Comparison of ENCODE assay signal across 21 mouse cellular contexts in genomic region chr9:72931166-72931790, GRCm38 (mm10). TPM values are rescaled to one million over a fixed set of nuclear protein-coding genes. Genes with fewer than 3 reads are reported as not detected.
DNase-seq lines count a peak whose midpoint lies in the region; ATAC-seq and TF ChIP-seq lines count a peak whose summit lies in the region.
"Had no signal": no experiment of that assay in that cellular context is flagged by ENCODE, and none has a peak within 500 bp of the region (broad histone marks: within the 10 kb centered on the region; RNA-seq: fewer than 3 reads in every experiment).

No protein-coding gene starts in this region.

- 86% methylated on average over 13 of the region's 13 CpGs for WGBS in thymus, adult 2 months

- ATAC-seq in activated CD4-positive, CD25-positive, alpha-beta regulatory T cell, adult 4 months, result no peak
- ATAC-seq: midbrain, embryonic 16.5 days; Patski had no signal

- H3K4me1 ChIP-seq in thymus, adult 2 months (replicated peaks; ENCODE audit: control insufficient read depth, insufficient read depth, low read length), result no peaks in the 10 kb centered on the region

- no peak for TF ChIP-seq POLR2A in thymus, adult 2 months (IDR thresholded peaks at IDR 0.05; ENCODE audit: control insufficient read depth, extremely low read depth, insufficient read depth, low read length, poor library complexity)

- DNase-seq in right cerebral cortex, adult 18-20 months, result peak; percentile 82
- DNase-seq in right cerebral cortex, postnatal 4 days, result no peak
- peak; percentile 80 to 92 for DNase-seq in layer of hippocampus, adult 18-20 months (ENCODE audit: low spot score in 2 of 2)
- DNase-seq in left cerebral cortex, adult 9 months (ENCODE audit: low spot score in 2 of 2), result peak; percentile 38 to 80
- no peak for DNase-seq in retina, postnatal 1 day
- DNase-seq in thymus, adult 2 months, result no peak
- DNase-seq: heart, adult 18-20 months; kidney, adult 11 months; thymus, postnatal 4 days had no signal

- no peaks in the 10 kb centered on the region for H3K36me3 ChIP-seq in thymus, adult 2 months (ENCODE audit: control insufficient read depth, insufficient read depth, low read length)
- H3K36me3 ChIP-seq: hindbrain, embryonic 15.5 days; lung, embryonic 15.5 days had no signal

- TF ChIP-seq CTCF in thymus, adult 2 months (IDR thresholded peaks at IDR 0.05; ENCODE audit: borderline replicate concordance, control insufficient read depth, extremely low read depth, insufficient read depth, low read length, poor library complexity), result no peak

- H3K27me3 ChIP-seq in thymus, adult 2 months (ENCODE audit: control insufficient read depth, insufficient read depth, low read length), result peaks cover 3% of the 10 kb centered on the region
- H3K27me3 ChIP-seq: hindbrain, embryonic 15.5 days; lung, embryonic 15.5 days; neural tube, embryonic 13.5 days; Patski had no signal

- H3K4me3 ChIP-seq in thymus, adult 2 months (ENCODE audit: control insufficient read depth, insufficient read depth, low read length), result no peak overlapping the region
- H3K4me3 ChIP-seq: hindbrain, embryonic 15.5 days; lung, embryonic 15.5 days; neural tube, embryonic 13.5 days had no signal

- H3K27ac ChIP-seq in thymus, adult 2 months (ENCODE audit: control insufficient read depth, insufficient read depth, low read length), result no peak overlapping the region
- H3K27ac ChIP-seq: hindbrain, embryonic 15.5 days; lung, embryonic 15.5 days; neural tube, embryonic 13.5 days had no signal

RNA-seq across cellular contexts. Expression of gene Pygo1, which starts 5.8 kb away (rescaled TPM):
- 10 to 100 TPM; 31.6 to 32.5 TPM for total RNA-seq in layer of hippocampus, adult 18-20 months (2021)
- not detected for polyA plus RNA-seq in activated CD4-positive, CD25-positive, alpha-beta regulatory T cell, adult 4 months (2017; shearing (Covaris generic))
- polyA plus RNA-seq in thymus, adult 2 months (2012; rRNA removed), result 0.27 and 0.38 TPM in 2 replicates
- total RNA-seq: megakaryocyte, adult 5-6 weeks had no signal

RNA-seq across cellular contexts. Expression of gene Dyx1c1, which starts 27.3 kb away (rescaled TPM):
- 1 to 10 TPM; 3.2 to 3.7 TPM for total RNA-seq in layer of hippocampus, adult 18-20 months (2021)
- polyA plus RNA-seq in activated CD4-positive, CD25-positive, alpha-beta regulatory T cell, adult 4 months (2017; shearing (Covaris generic)), result 1 to 10 TPM; 5.5 to 8.1 TPM
- polyA plus RNA-seq in thymus, adult 2 months (2012; rRNA removed), result 0.19 and 0.29 TPM in 2 replicates

RNA-seq across cellular contexts. Expression of gene Gm44503, which starts 27.4 kb away (rescaled TPM):
- total RNA-seq in layer of hippocampus, adult 18-20 months (2021), result under 1 TPM in 1 of 2 experiments, not detected in 1; 0.52 TPM
- not detected for polyA plus RNA-seq in activated CD4-positive, CD25-positive, alpha-beta regulatory T cell, adult 4 months (2017; shearing (Covaris generic))
- not detected in 2 replicates for polyA plus RNA-seq in thymus, adult 2 months (2012; rRNA removed)
- total RNA-seq: adrenal gland, adult 18-20 months; heart, adult 18-20 months; liver, adult 2 months; megakaryocyte, adult 5-6 weeks had no signal
- polyA plus RNA-seq: heart, postnatal 0 days; hindbrain, embryonic 15.5 days; large intestine, adult 2 months; liver, adult 2 months; lung, embryonic 15.5 days; midbrain, embryonic 16.5 days; neural tube, embryonic 13.5 days; Patski; stomach, embryonic 14.5 days had no signal

RNA-seq across cellular contexts. Expression of gene Ccpg1os, which starts 53.9 kb away (rescaled TPM):
- 10 to 100 TPM; 12.4 to 12.6 TPM for total RNA-seq in layer of hippocampus, adult 18-20 months (2021)
- 1 to 10 TPM; 3.4 to 7.9 TPM for polyA plus RNA-seq in activated CD4-positive, CD25-positive, alpha-beta regulatory T cell, adult 4 months (2017; shearing (Covaris generic))
- 5.5 and 6.0 TPM in 2 replicates for polyA plus RNA-seq in thymus, adult 2 months (2012; rRNA removed)

RNA-seq across cellular contexts. Expression of gene Ccpg1, which starts 54.0 kb away (rescaled TPM):
- total RNA-seq in layer of hippocampus, adult 18-20 months (2021), result 100 to 1,000 TPM; 149 to 152 TPM
- 10 to 100 TPM; 72.5 to 77.4 TPM for polyA plus RNA-seq in activated CD4-positive, CD25-positive, alpha-beta regulatory T cell, adult 4 months (2017; shearing (Covaris generic))
- polyA plus RNA-seq in thymus, adult 2 months (2012; rRNA removed), result 11.6 and 12.3 TPM in 2 replicates

Comparison
In these comparisons a context has a peak if more than half of its experiments do, and no peak if none do; other contexts are left out.
1. DNase-seq: peak in right cerebral cortex, adult 18-20 months (single experiment), layer of hippocampus, adult 18-20 months (2 of 2) and left cerebral cortex, adult 9 months (2 of 2); none in right cerebral cortex, postnatal 4 days (single experiment), retina, postnatal 1 day (single experiment) and thymus, adult 2 months (single experiment).